In the genomic region with DNA sequence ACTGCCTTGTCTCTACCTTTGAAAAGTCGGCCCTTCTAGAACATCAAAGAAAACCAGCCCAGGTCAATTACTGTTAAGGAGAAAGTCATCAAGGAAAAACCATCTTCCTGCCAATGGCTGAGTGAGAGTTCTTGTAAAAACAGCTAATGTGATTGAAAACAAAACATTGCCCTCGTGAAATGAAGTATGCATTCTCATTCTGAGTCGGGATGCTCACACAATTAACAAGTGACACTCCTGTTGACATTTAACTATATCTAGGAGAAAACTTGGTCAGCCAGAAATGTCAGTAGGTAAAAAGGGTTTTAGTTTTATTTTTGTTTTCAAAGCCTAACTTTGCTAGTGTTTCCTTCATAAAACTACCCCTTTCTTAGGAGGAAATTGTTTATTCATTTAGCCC, we compare ENCODE assay signal across 26 mouse cellular contexts.
"Had no signal": no experiment of that assay in that cellular context is flagged by ENCODE, and none has a peak within 500 bp of the region (broad histone marks: within the 10 kb centered on the region; RNA-seq: fewer than 3 reads in every experiment).

No protein-coding gene starts in this region.

- H3K4me1 ChIP-seq: forebrain, embryonic 15.5 days had no signal

- H3K9ac ChIP-seq: embryonic facial prominence, embryonic 12.5 days; embryonic facial prominence, embryonic 13.5 days; embryonic facial prominence, embryonic 15.5 days; forebrain, embryonic 12.5 days; forebrain, embryonic 13.5 days; forebrain, embryonic 15.5 days; forebrain, postnatal 0 days had no signal

- ATAC-seq: forebrain, embryonic 13.5 days; forebrain, embryonic 14.5 days; forebrain, embryonic 15.5 days; forebrain, embryonic 16.5 days; forebrain, postnatal 0 days had no signal

- H3K9me3 ChIP-seq: embryonic facial prominence, embryonic 10.5 days; embryonic facial prominence, embryonic 12.5 days; embryonic facial prominence, embryonic 13.5 days; embryonic facial prominence, embryonic 15.5 days; forebrain, embryonic 10.5 days; forebrain, embryonic 12.5 days; forebrain, embryonic 13.5 days; forebrain, embryonic 15.5 days had no signal

- H3K4me3 ChIP-seq: embryonic facial prominence, embryonic 10.5 days; embryonic facial prominence, embryonic 12.5 days; embryonic facial prominence, embryonic 13.5 days; embryonic facial prominence, embryonic 15.5 days; erythroblast, embryonic 14.5 days; forebrain, embryonic 10.5 days; forebrain, embryonic 12.5 days; forebrain, embryonic 13.5 days; forebrain, embryonic 15.5 days; gastrocnemius, adult 2 months; heart, adult 2 months had no signal

- H3K27ac ChIP-seq: embryonic facial prominence, embryonic 10.5 days; embryonic facial prominence, embryonic 12.5 days; embryonic facial prominence, embryonic 13.5 days; embryonic facial prominence, embryonic 15.5 days; forebrain, embryonic 10.5 days; forebrain, embryonic 12.5 days; forebrain, embryonic 13.5 days; forebrain, embryonic 15.5 days; gastrocnemius, adult 2 months; heart, adult 2 months had no signal

- DNase-seq: cerebellum, adult 9-10 months; cerebellum, adult 9-11 months; cerebellum, postnatal 10 days; cerebellum, postnatal 14 days; cerebellum, postnatal 25 days; cerebellum, postnatal 36 days; embryo, embryonic 11 days; forebrain, postnatal 0 days; gastrocnemius, adult 2 months; gastrocnemius, postnatal 10 days; gastrocnemius, postnatal 14 days; gastrocnemius, postnatal 25 days; gastrocnemius, postnatal 36 days; heart, adult 18-20 months; heart, adult 2 months had no signal

- H3K4me2 ChIP-seq: embryonic facial prominence, embryonic 12.5 days; embryonic facial prominence, embryonic 13.5 days; embryonic facial prominence, embryonic 15.5 days; forebrain, embryonic 12.5 days; forebrain, embryonic 13.5 days; forebrain, embryonic 15.5 days had no signal

- H3K36me3 ChIP-seq: embryonic facial prominence, embryonic 10.5 days; embryonic facial prominence, embryonic 12.5 days; embryonic facial prominence, embryonic 13.5 days; embryonic facial prominence, embryonic 15.5 days; forebrain, embryonic 10.5 days; forebrain, embryonic 12.5 days; forebrain, embryonic 15.5 days had no signal

- H3K27me3 ChIP-seq: embryonic facial prominence, embryonic 12.5 days; embryonic facial prominence, embryonic 13.5 days; embryonic facial prominence, embryonic 15.5 days; forebrain, embryonic 12.5 days; forebrain, embryonic 13.5 days; forebrain, embryonic 15.5 days had no signal
